Mouse (Mus musculus) testis, postnatal 14 days (tissue): ENCODE measurements around the gene Slc25a39.
"Not testable (repeated sequence)": the region's sequence is repeated elsewhere in the genome, so short reads cannot be mapped to it uniquely, and the experiment has no call there.

ENCODE experiments used
- DNase-seq: peaks from one replicate; pipeline ENCODE4 v3.0.0; 2021; ENCODE audit warnings: low spot score

Slc25a39 gene

DNA sequence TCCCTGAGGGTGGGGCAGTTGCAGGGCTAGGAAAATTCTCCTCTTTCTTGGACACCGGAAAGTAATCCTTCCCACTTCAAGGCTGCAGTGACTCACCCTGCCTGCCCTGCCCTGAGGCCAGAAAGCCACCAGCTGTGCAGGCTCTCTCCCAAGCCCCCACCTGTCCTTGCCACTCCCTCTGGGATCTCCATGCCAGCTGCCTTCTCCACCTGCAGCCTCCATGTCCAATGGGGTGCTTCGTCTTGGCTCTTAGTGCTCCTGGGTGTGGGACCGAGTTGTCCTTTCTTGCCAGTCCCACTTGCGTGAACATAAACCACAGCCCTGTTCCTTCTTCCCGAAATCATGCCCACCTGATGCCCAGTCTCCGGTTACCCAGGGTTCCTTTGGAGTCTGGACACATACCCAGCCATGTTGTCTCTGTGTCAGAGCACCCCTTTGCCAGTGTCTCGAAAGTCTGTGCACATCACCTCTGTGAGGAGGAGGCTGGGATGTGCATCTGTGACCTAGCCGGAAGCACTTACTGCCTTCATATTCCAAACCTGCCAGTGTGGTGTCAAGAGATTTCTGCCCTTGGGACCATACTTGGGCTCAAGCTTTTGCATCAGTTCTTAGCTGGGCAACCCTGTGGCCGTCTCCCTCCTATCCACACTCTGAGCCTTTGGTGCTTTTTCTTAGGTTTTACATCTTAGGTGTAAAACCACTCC, 13.2 kb downstream of the Slc25a39 start:
- DNase-seq: no peak

DNA sequence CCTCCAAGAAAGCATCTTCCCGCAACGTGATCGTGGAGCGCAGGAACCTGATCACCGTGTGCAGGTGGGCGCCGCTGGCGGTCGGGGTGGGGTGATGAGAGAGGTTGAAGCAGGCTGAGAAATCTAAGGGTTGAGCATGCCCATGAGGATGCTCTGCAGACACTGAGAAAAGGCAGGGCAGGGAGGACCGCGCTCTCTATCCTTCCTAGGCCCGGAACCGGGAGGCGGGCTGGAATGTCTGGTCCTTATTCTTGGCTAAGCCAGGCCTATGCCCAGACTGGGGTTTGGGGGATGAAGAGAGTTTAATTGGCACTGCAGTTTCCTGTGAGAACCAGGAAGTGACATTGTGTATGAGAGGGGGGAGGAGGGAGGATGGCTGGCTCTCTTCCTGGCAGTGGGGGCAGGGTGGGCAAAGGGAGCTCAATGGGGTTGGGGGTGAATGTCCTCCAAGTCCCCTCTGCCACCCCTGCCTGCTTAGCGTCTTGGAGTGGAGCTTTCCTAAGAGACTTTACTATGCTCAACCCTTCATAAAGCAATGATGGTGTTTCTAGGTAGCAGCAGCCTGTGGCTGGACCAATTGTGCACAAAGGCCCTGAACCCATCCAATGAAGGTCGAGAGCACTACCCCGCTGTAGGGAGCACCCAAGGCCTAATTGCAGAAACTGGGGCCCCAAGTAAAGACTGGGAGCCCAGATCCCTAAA, 13.9 kb downstream of the Slc25a39 start:
- no peak for DNase-seq

DNA sequence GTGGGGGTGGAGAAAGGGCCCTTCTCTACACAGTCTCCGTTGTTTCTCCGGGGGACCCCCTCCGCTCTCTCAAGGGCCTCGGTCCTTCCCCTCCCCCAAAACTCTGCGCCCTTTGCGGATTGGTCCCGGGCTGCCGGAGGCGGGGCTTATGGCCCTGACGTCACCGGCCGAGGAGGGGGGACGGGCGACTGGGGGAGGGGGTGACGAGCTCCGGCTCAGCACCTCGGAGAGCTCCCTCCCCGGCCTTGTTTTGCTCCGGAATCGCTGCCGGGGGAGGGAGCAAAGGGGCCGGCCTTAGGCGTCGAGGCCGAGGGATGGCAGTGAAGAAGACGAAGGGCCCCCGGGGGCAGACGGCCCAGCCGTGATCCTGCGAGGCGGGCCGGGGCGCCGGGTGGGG, 14.5 kb downstream of the Slc25a39 start, which contains the start of gene Rundc3a:
Gene Rundc3a, plus strand, starts transcription at position 166 of the 397 bp plus-strand sequence.
- DNase-seq: peak; percentile 84

DNA sequence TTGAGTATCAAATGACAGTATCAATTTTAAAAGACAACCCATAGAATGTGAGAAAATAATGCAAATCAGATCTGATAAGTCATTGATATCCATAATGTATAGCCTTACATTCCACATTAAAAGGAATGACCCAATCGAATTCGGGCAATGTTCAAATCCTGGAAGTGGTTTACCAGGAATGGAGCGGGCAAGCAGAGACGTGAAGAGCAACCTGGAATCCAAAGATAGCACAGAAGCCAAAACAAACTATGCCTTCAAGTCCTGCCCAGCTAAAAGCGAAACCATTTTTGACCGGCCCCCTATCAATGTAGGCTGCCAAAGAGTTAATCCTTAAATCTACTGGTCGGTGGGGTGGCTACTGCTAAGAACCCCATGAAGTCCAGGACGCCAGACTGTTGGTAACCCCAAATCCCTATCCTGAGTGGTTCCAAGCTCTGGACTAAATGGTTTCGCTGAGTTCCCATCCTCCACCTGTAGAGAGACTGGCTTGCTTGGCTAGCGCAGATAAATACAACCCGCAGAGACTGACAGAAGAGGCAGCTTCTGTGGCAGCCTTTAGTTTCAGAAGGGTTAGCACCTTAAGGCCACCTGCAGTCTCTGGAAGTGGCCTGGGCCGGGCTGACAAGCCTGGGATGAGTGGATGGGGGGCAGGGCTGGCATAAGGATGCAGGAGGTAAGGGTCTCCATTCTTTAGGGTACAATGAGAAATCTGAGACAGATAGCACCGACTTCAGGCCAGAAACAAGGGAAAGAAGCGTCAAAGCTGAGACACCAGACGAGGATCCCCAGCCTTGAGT, 15.1 kb downstream of the Slc25a39 start:
- no peak for DNase-seq

DNA sequence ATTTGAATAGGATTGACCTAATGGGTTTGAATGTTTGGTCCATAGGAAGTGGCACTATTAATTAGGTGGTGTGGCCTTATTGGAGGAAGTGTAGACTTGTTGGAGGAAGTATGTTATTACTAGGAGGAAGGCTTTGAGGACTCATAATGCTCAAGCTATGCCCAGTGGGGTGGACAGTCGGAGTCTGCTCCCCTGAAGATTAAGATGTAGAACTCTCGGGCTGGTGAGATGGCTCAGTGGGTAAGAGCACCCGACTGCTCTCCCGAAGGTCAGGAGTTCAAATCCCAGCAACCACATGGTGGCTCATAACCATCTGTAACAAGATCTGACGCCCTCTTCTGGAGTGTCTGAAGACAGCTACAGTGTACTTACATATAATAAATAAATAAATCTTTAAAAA, 18.3 kb downstream of the Slc25a39 start:
- not testable (repeated sequence) for DNase-seq

DNA sequence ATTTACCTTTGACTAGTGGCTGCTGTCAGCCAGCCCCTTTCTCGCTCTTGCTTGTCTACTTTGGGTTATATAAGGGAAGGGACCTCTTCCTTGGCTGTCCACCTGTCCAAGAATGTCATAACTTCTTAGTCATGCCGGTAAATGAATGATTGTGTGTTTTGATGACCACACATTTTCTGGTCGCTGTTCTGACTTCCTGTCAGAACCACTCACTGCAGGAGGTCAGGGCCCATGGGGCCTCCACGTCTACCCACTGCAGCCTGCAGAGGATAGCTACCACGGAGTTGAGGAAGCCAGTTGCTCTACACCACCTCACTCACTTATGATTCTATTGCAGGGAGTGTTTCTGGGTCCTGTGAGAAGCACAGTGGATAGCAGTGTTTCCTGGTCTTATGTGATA, 21.6 kb downstream of the Slc25a39 start:
- DNase-seq: no peak

DNA sequence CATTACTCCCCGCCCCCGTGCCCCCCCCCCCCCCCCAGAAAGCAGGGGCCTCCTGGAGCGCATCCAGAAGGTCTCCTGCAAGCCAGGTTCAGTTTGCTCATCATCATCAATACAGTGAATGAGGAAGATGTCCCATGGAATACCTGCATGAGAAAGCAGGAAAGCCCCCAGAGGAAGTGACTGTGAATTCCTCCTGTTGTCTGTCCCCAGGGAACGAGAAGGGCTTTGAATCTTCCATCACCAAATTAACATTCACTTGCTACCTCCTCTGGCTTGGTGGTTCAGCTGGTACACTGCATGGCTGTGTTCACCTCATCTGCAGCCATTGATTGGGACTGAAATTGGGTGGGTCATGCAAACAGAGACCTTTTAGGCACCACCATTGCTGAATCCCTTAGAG, 22.7 kb downstream of the Slc25a39 start:
- no peak for DNase-seq

DNA sequence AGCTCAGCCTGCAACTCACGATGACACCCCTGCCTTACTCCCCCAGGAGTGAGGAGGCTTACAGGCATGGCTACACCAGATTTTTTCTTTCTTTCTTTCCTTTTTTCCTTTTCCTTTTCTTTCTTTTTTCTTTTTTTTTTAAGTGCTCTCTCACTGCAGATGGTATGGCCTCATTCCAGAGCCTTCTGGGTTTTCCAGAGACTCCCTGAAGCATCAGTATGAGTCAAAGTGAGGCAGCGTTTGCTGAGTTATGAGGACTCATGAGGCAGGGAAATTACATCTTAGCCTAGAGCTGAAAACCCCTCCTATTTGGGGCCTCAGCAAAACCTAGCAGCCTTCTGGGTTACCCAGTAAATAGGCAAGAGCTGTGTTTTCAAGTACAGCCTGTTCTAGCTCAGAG, 23.3 kb downstream of the Slc25a39 start:
- no peak for DNase-seq

DNA sequence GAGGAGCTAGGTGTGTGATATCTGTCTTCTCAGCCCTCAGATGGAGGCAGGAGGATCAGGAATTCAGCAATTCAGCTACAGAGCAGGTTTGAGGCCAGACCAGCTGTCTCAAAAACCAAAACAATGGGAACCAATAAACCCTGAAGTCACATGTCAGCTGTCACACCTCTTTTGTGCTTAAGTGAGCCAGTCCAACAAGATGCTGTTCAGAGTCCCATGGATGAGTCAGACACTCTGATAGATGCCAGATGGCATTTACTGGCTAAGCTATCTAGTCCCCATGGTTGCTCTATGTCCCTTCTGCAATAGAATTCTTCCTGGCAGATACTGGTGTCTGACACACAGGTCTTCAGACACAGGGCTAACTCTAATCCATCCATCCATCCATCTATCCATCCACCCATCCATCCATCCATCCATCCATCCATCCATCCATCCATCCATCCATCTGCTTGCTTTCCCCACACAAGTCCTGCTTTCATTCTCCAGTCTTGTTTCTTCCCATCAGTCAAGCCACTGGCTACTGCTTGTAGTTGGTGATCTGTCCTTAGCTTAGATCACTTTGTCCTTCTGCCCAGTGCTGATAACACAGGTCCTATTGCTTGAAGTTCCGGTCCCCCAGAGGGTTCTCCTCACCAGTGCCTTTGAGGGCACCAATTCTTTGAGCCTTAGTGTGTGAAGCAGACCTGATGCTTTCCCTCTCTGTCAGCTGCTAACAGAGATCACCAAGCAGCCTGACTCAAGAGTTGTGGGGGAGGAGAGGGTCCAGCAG, 24.2 kb downstream of the Slc25a39 start:
- no peak for DNase-seq

DNA sequence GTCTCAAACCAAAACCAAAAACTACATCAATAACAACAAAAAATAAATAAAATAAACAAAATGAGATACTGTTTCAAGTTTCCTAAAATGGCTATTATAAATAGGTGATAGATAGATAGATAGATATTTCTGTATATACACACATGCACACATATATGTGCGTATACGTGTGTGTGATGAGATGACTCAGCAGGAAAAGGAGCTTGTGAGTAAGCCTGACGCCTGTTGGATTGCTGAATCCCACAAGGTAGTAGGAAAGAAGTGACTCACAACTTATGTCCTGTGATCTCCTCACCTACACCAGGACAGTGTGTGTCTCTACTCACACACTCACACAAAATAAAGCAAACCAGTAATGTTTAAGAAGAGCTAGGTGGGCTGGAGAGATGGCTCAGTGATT, 25.0 kb downstream of the Slc25a39 start:
- no peak for DNase-seq

DNA sequence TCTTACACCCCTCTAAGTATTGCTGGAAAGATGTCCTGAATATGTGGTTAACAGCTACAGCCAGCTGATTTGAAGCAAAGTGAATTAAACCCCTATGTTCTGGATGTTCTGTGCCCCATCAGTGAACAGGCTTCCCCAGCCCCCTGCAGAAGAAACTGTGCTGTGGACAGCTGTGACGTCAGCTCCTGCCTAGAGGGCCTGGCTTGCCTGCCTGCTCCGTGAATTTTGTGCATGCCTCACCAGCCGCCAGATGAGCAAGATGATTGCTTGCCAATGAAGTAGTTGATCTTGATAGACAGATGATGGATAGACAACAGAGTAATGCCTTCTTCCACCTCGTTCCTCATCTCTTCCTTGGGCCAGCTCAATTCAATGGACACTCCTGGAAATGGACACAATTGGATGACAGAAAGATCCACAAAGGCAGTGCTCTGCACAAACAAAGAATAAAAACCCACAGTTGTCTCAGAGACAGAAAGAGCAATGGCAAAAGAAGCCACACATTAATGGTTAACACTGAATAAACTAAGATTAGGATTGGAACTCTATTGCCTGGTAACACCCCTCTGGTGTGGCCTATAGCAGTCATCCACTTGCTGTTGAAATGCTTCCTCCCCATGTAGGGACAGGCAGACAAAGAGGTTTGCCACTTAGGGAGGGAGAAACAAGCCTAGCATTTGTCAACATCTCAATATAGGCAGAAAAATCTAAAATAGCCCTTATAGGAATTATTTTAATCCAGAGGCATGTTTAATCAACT, 26.2 kb downstream of the Slc25a39 start:
- no peak for DNase-seq

DNA sequence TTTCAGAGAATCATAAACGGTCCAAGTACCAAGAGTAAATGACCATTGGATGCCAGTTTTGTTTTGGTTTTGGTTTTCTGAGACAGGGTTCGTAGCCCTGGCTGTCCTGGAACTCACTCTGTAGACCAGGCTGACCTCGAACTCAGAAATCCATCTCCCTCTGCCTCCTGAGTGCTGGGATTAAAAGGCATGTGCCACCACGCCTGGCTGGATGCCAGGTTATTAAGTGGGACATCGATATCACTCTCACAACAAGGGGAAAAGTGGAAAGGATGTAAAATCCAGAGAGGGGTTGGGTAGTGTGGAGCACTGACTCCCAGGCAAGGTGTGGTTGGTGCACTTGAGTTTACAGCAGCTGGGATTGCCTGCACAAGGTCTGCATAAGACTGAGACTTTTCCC, 27.7 kb downstream of the Slc25a39 start:
- no peak for DNase-seq

DNA sequence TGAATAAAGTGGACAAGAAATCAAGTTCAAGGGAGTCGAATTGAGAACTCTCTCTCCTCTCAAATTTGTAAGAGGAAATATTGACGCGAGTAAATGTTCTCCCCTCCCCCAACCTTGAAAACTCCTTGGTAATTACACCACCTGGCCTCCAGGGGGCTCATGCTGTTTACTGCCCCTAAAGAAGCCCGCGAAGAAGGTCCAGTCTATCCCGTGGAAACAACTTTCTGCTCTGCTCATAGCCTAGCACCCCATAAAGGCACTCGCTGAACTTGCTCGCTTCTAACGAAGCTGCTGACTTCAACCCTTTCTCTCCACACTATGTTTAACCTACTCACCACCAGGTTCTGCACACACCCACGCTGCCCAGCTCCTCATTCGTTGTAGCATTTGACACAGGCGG, 30.6 kb downstream of the Slc25a39 start:
- peak; percentile 71 for DNase-seq

DNA sequence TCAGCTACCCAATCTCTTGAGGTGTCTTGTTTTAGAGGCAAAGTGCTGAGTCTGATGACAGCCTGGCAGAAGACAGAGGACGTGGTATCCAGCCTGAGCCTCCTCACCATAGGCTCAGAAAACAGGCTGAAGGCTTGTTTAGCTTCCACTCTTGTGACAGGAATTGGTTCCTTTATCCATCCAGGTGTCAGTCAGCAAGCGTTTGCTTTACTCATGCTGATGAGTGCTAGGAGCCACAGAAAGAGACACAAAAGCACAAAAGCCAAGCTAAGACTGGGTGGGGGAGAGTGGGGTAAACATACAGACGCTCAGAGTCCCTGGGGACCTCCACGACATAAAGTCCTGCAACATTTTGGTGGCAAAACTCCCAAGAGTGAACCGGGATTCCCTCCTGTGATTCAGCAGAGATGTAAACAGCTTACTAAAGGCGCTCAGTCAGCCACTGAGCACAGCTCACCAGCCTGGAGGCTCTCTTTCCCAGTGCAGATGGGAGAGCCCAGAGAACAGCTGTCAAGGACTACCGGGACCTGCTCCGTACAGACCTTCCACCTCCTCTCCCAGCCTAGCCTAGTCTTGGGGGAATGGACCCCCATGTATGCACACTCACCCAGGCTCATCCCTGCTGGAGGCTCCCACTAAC, 31.4 kb downstream of the Slc25a39 start:
- no peak for DNase-seq

DNA sequence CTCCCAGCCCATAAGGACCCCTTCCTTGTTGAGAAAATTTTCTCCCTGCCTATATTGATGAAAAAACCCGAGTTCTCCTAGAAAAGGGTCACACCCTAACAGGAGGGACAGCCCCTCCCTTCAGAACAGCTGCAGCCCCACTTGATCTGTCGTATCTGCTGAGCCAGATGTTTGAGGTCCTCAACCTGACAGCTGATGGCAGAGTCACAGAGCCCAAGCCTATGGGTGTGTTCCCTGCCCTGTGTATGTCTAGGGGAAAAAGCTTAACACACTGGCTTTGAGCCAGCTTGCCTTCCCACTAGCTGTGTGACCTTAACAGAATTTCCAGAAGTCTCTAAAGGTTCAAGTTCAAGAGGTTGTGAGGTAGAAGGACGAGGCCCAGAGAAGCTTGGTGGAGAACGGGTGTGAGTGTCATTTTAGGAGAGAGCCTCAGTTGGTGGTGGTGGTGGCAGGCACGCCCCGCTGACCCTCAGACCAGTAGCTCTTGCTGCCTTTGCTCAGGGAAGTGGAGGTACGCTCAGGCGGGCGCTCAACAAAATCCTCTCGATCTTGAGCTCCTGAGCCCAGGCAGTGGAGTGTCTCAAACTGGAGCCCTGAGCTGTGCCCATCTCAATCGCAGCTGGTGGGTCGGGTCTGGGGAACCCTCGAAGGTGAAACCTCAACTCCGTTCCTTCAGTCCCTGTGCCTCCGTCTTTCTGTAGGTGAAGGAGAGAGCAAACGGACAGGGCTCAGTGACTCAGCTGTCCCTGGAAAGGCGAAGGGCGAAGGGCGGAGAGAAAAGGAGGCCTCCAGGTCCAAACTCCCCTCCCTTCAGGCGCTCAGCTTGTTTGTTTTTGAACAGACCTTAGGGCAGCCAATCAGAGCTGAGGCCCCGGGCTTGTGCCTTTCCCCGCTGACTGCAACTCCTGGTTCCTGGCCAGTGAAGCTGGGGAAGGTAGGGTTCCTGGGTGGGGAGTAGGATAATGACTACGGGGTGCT, 32.3 kb downstream of the Slc25a39 start:
- no peak for DNase-seq

DNA sequence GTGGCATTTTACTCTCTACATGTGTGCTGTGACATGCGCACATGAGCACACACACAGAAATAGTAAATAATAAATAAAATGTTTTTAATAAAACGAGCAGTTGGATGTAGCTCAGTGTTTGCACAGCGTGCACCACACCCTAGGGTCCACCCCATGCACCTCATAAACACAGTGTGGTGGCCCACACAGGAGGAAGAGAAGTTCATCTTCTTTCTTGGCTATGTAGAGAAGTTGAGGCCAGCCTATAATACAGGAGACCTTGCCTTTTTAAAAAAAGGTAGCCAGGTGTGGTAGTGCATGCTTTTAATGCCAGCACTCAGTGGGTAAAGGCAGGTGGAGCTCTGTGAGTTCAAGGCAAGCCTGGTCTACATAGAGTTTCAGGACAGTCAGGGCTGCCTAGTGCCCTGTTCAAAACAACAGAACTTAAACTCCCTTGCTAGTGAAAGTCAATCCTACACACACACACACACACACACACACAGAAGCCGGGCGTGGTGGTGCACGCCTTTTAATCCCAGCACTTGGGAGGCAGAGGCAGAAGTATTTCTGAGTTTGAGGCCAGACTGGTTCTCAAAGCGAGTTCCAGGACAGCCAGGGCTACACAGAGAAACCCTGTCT, 33.5 kb downstream of the Slc25a39 start:
- no peak for DNase-seq

DNA sequence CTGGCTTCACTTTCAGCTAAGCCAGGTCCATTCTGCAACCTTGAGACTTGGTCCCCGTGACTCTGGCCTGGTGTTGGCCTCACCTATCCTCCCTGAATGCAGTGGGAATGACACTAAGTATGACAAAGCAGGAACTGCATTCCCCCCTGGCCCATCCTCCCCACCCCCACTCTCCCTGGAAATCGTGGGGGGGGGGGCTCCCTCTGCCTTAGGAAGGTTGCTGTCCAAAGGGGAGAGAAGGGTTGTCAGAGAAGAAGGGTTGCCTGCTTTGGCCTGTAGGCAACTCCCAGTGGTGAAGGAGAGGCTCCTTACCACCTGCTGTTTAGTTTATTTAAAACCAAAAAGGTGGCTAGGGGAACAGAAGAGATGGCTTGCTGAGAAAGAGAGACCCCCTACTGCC, 34.1 kb downstream of the Slc25a39 start:
- DNase-seq: no peak

DNA sequence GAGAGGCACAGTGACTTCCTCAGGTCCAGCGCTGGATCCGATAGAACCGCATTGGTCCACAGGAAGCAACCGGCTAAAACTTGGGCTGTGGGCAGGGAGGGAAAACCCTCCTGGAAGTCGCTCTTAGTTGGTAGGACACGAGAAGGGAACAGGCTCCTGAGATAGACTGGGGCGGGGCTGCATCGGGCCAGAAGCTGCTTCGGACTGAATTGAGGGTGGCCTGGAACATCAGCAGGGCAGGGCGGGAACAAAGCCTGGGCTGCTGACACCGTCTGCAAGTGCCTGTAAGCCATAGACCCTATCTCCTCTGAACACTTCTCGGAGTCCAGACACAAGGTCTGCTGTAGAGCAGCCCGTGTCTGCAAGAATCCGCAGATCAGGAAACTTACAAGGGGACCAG, 34.8 kb downstream of the Slc25a39 start:
- no peak for DNase-seq
